Mouse (Mus musculus): Measurements from ENCODE around the gene Hpn. TPM values are rescaled to one million over a fixed set of nuclear protein-coding genes. Genes with fewer than 3 reads are reported as not detected.

The Hpn gene
- polyA plus RNA-seq, 1 experiment: 59.6 TPM

- peaks cover 6% of the 10 kb centered on the region for H3K4me1 ChIP-seq (ENCODE audit: control insufficient read depth, insufficient read depth, low read length)
- peak overlapping the region; percentile 88 for H3K4me3 ChIP-seq (replicated peaks; ENCODE audit: control insufficient read depth, low read depth, low read length)
- no peak for TF ChIP-seq CTCF (IDR thresholded peaks at IDR 0.05; ENCODE audit: control insufficient read depth, insufficient read depth, low read length)
- TF ChIP-seq POLR2A (IDR thresholded peaks at IDR 0.05; ENCODE audit: borderline replicate concordance, control insufficient read depth, low read depth, low read length): no peak
- no peak overlapping the region; the same call in 1 of the 2 replicates for H3K27ac ChIP-seq (ENCODE audit: control insufficient read depth, insufficient read depth, low read depth, low read length, poor library complexity)
- 4% methylated on average over 9 of the region's 9 CpGs for WGBS
Measured at GRCm38 (mm10) chr7:31149271-31149670, 34.2 kb upstream of the Hpn start.

- Histone ChIP-seq H3K27ac (ENCODE audit: control insufficient read depth, insufficient read depth, low read depth, low read length, poor library complexity) (peak overlapping the region; percentile 74), H3K4me3 (replicated peaks; ENCODE audit: control insufficient read depth, low read depth, low read length) (peak overlapping the region; percentile 74), H3K4me1 (ENCODE audit: control insufficient read depth, insufficient read depth, low read length) (peaks cover 6% of the 10 kb centered on the region)
- WGBS: under 1% methylated on average over 9 of the region's 9 CpGs
- TF ChIP-seq CTCF (IDR thresholded peaks at IDR 0.05; ENCODE audit: control insufficient read depth, insufficient read depth, low read length): no peak
- no peak for TF ChIP-seq POLR2A (IDR thresholded peaks at IDR 0.05; ENCODE audit: borderline replicate concordance, control insufficient read depth, low read depth, low read length)
Measured at GRCm38 (mm10) chr7:31148756-31149155, 33.7 kb upstream of the Hpn start.

GRCm38 (mm10) chr7:31148086-31148485, 33.0 kb upstream of the Hpn start:
- H3K27ac ChIP-seq (ENCODE audit: control insufficient read depth, insufficient read depth, low read depth, low read length, poor library complexity): peak overlapping the region; percentile 74
- WGBS: 43% methylated on average over 3 of the region's 3 CpGs
- H3K4me1 ChIP-seq (ENCODE audit: control insufficient read depth, insufficient read depth, low read length): peaks cover 6% of the 10 kb centered on the region
- peak overlapping the region; percentile 46 for H3K4me3 ChIP-seq (replicated peaks; ENCODE audit: control insufficient read depth, low read depth, low read length)
- TF ChIP-seq CTCF (IDR thresholded peaks at IDR 0.05; ENCODE audit: control insufficient read depth, insufficient read depth, low read length) (no peak), POLR2A (IDR thresholded peaks at IDR 0.05; ENCODE audit: borderline replicate concordance, control insufficient read depth, low read depth, low read length) (no peak)

GRCm38 (mm10) chr7:31145596-31146160, 30.6 kb upstream of the Hpn start:
- TF ChIP-seq POLR2A (IDR thresholded peaks at IDR 0.05; ENCODE audit: borderline replicate concordance, control insufficient read depth, low read depth, low read length) (no peak), CTCF (IDR thresholded peaks at IDR 0.05; ENCODE audit: control insufficient read depth, insufficient read depth, low read length) (no peak)
- H3K27ac ChIP-seq (ENCODE audit: control insufficient read depth, insufficient read depth, low read depth, low read length, poor library complexity): no peak overlapping the region
- peaks cover 3% of the 10 kb centered on the region for H3K4me1 ChIP-seq (ENCODE audit: control insufficient read depth, insufficient read depth, low read length)
- 77% methylated on average over 12 of the region's 12 CpGs for WGBS
- no peak overlapping the region for H3K4me3 ChIP-seq (replicated peaks; ENCODE audit: control insufficient read depth, low read depth, low read length)

- WGBS: 96% methylated on average over 16 of the region's 16 CpGs
- no peak for TF ChIP-seq POLR2A (IDR thresholded peaks at IDR 0.05; ENCODE audit: borderline replicate concordance, control insufficient read depth, low read depth, low read length)
- TF ChIP-seq CTCF (IDR thresholded peaks at IDR 0.05; ENCODE audit: control insufficient read depth, insufficient read depth, low read length): no peak
- peaks cover 3% of the 10 kb centered on the region for H3K4me1 ChIP-seq (ENCODE audit: control insufficient read depth, insufficient read depth, low read length)
- no peak overlapping the region for H3K27ac ChIP-seq (ENCODE audit: control insufficient read depth, insufficient read depth, low read depth, low read length, poor library complexity)
- H3K4me3 ChIP-seq (replicated peaks; ENCODE audit: control insufficient read depth, low read depth, low read length): no peak overlapping the region
Measured at GRCm38 (mm10) chr7:31144886-31145285, 29.8 kb upstream of the Hpn start.

- Histone ChIP-seq H3K4me1 (ENCODE audit: control insufficient read depth, insufficient read depth, low read length) (no peaks in the 10 kb centered on the region; the same call in 1 of the 2 replicates), H3K27ac (ENCODE audit: control insufficient read depth, insufficient read depth, low read depth, low read length, poor library complexity) (no peak overlapping the region), H3K4me3 (replicated peaks; ENCODE audit: control insufficient read depth, low read depth, low read length) (no peak overlapping the region)
- 69% methylated on average over 10 of the region's 10 CpGs for WGBS
- TF ChIP-seq CTCF (IDR thresholded peaks at IDR 0.05; ENCODE audit: control insufficient read depth, insufficient read depth, low read length) (no peak), POLR2A (IDR thresholded peaks at IDR 0.05; ENCODE audit: borderline replicate concordance, control insufficient read depth, low read depth, low read length) (no peak)
Measured at GRCm38 (mm10) chr7:31140941-31141340, 25.9 kb upstream of the Hpn start.

- WGBS: 75% methylated on average over 4 of the region's 4 CpGs
- H3K4me3 ChIP-seq (replicated peaks; ENCODE audit: control insufficient read depth, low read depth, low read length): no peak overlapping the region
- TF ChIP-seq CTCF (IDR thresholded peaks at IDR 0.05; ENCODE audit: control insufficient read depth, insufficient read depth, low read length): no peak
- no peak for TF ChIP-seq POLR2A (IDR thresholded peaks at IDR 0.05; ENCODE audit: borderline replicate concordance, control insufficient read depth, low read depth, low read length)
Measured at GRCm38 (mm10) chr7:31140302-31140701, 25.2 kb upstream of the Hpn start.

GRCm38 (mm10) chr7:31139765-31140164, 24.7 kb upstream of the Hpn start:
- TF ChIP-seq POLR2A (IDR thresholded peaks at IDR 0.05; ENCODE audit: borderline replicate concordance, control insufficient read depth, low read depth, low read length): no peak
- peak; percentile 94 for TF ChIP-seq CTCF (IDR thresholded peaks at IDR 0.05; ENCODE audit: control insufficient read depth, insufficient read depth, low read length)
- Histone ChIP-seq H3K4me3 (replicated peaks; ENCODE audit: control insufficient read depth, low read depth, low read length) (no peak overlapping the region), H3K4me1 (ENCODE audit: control insufficient read depth, insufficient read depth, low read length) (no peaks in the 10 kb centered on the region; the same call in 1 of the 2 replicates), H3K27ac (ENCODE audit: control insufficient read depth, insufficient read depth, low read depth, low read length, poor library complexity) (no peak overlapping the region)
- WGBS: 61% methylated on average over 5 of the region's 5 CpGs

More at GRCm38 (mm10) chr7:31140302-31140701, 25.2 kb upstream of the Hpn start:
- no peak overlapping the region for H3K27ac ChIP-seq (ENCODE audit: control insufficient read depth, insufficient read depth, low read depth, low read length, poor library complexity)
- no peaks in the 10 kb centered on the region; the same call in 1 of the 2 replicates for H3K4me1 ChIP-seq (ENCODE audit: control insufficient read depth, insufficient read depth, low read length)
